Mouse (Mus musculus): ENCODE measurements around the gene Babam2. TPM values are rescaled to one million over a fixed set of nuclear protein-coding genes. Genes with fewer than 3 reads are reported as not detected.

Babam2 gene
- polyA plus RNA-seq, 1 experiment, result 38.7 TPM

DNA sequence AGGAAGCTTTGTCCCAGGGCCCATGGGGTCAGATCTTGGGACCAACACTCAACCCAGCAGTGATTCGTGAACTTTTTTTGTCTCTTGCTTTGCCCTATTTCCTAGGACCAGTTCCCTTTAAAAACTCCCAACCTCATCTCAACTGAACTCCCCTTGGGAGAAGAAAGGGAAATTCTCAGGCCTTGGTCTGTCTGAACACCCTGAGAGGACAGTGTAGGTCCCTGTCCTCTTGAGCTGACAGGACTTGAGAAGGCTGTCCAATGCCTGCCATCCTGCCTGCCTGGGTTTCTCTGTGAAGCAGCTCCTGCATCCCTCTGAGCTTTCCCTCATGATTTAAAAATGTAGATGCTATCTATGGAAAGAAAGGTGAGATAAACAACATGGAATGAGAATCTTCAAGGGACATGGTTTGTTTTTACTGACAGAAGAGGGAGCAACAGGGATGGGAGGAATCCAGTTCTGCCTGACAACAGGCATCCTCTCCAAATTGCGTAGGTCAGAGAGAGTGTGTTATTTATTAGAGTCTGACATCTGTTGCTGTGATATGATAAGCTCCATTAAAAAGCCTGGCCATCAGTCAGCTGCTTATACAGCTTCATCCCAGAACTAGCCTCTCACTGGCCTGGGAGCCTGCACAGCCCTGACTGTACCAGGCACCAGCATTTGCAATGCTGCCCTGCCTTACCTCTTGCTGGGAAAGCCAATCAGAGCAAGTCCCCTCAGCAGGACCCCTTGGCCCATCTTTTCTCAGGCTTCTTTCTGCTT lies 367.0 kb downstream of the Babam2 start:
- H3K4me3 ChIP-seq (ENCODE audit: insufficient read depth, low read depth, low read length), result no peak overlapping the region
- H3K4me1 ChIP-seq (ENCODE audit: control insufficient read depth, insufficient read depth, low read length), result no peaks in the 10 kb centered on the region
- no peaks in the 10 kb centered on the region for H3K27me3 ChIP-seq (replicated peaks; ENCODE audit: control insufficient read depth, insufficient read depth, low read length)
- DNase-seq, result peak; percentile 21
- H3K27ac ChIP-seq (ENCODE audit: insufficient read depth, low read depth, low read length), result no peak overlapping the region
- no peaks in the 10 kb centered on the region for H3K36me3 ChIP-seq (ENCODE audit: control insufficient read depth, insufficient read depth, low read length)
- WGBS, result 83% methylated on average over 2 of the region's 2 CpGs
- no peak for TF ChIP-seq CTCF (conservative IDR thresholded peaks at IDR 0.05; ENCODE audit: insufficient read depth, insufficient read length, low read depth, low read length)
- no peak for TF ChIP-seq POLR2A (IDR thresholded peaks at IDR 0.05; ENCODE audit: low read depth, low read length)

DNA sequence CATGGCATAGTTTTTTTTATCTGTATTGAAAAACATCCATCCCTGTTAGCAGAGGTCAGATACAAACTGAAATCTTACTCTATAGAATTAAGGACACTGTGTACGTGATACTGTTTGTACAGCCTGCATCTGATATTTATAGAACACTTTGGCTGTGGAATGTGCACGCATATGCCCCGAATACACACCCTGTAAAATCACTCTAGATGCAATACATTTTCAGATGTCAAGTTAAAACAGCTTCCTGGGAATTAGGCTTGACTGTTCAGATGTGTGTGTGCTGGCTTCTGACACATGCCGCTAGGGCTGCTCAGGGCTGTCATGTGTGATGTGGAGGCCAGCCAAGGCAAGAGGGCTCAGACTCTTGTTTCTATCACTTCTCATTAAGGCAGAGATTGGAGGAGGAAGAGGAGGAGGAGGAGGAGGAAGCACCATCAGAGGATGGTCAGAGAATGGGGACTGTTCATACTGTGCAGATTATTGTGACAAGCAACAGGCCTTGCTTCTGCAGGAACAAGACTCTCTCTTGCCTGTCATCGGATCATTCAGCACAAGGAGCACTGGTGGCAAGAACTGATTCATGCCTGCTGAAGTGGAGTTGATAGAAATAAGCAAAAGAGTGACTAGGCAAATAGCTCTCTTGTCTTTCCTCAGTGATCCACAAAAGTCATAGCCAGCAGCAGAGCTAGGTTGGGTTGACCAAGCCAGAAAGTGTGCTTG lies 368.7 kb downstream of the Babam2 start:
- no peak for TF ChIP-seq POLR2A (IDR thresholded peaks at IDR 0.05; ENCODE audit: low read depth, low read length)
- TF ChIP-seq CTCF (conservative IDR thresholded peaks at IDR 0.05; ENCODE audit: insufficient read depth, insufficient read length, low read depth, low read length), result no peak
- no peaks in the 10 kb centered on the region for H3K36me3 ChIP-seq (ENCODE audit: control insufficient read depth, insufficient read depth, low read length)
- H3K4me1 ChIP-seq (ENCODE audit: control insufficient read depth, insufficient read depth, low read length), result no peaks in the 10 kb centered on the region
- DNase-seq, result no peak
- H3K27ac ChIP-seq (ENCODE audit: insufficient read depth, low read depth, low read length), result no peak overlapping the region
- 77% methylated on average over 5 of the region's 5 CpGs for WGBS
- no peak overlapping the region for H3K4me3 ChIP-seq (ENCODE audit: insufficient read depth, low read depth, low read length)
- no peaks in the 10 kb centered on the region for H3K27me3 ChIP-seq (replicated peaks; ENCODE audit: control insufficient read depth, insufficient read depth, low read length)

DNA sequence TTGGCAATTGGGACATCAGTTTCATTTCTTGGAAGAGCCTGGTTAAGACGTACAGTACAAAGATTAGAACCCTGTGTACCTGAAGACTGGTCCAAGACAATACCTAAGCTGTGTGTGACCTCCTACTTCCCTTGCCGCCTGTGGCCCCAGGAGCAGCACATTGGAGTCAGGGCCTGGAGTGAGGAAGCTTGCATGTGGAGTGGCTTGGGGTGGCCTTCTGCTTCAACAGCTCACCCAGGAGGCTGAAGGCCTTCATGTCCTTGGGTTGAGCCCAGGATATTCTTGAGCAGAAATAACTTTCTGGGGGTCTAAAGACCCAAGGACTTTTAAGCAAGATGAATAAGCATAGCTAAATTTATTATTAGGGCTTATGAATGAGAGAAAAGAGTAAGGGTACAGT lies 369.4 kb downstream of the Babam2 start:
- WGBS, result 96% methylated on average over 2 of the region's 2 CpGs
- H3K4me1 ChIP-seq (ENCODE audit: control insufficient read depth, insufficient read depth, low read length), result no peaks in the 10 kb centered on the region
- H3K27ac ChIP-seq (ENCODE audit: insufficient read depth, low read depth, low read length), result no peak overlapping the region
- H3K27me3 ChIP-seq (replicated peaks; ENCODE audit: control insufficient read depth, insufficient read depth, low read length), result no peaks in the 10 kb centered on the region
- TF ChIP-seq POLR2A (IDR thresholded peaks at IDR 0.05; ENCODE audit: low read depth, low read length) (no peak), CTCF (conservative IDR thresholded peaks at IDR 0.05; ENCODE audit: insufficient read depth, insufficient read length, low read depth, low read length) (no peak)
- no peak overlapping the region for H3K4me3 ChIP-seq (ENCODE audit: insufficient read depth, low read depth, low read length)
- H3K36me3 ChIP-seq (ENCODE audit: control insufficient read depth, insufficient read depth, low read length), result no peaks in the 10 kb centered on the region
- no peak for DNase-seq

DNA sequence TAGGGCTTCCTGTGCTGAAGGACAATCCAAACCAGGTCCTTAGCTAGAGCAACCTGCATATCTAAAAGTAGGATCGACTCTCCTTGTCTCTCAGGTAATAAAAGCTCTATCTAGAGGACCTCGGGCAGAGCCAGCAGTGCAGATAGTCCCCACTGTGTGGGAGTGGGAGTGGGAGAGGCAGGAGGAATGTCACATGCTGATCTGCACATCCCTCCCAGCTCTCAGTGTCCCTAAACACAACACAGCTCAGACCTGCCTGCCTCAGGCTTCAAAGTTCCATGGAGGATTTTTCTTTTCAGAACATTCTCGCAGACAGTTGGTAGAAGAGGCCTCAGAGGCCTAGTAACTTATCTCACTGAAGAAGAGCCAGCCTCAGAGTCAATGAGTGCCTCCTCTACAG lies 371.1 kb downstream of the Babam2 start:
- no peak for TF ChIP-seq POLR2A (IDR thresholded peaks at IDR 0.05; ENCODE audit: low read depth, low read length)
- Histone ChIP-seq H3K27me3 (replicated peaks; ENCODE audit: control insufficient read depth, insufficient read depth, low read length) (no peaks in the 10 kb centered on the region), H3K27ac (ENCODE audit: insufficient read depth, low read depth, low read length) (no peak overlapping the region), H3K4me1 (ENCODE audit: control insufficient read depth, insufficient read depth, low read length) (no peaks in the 10 kb centered on the region), H3K4me3 (ENCODE audit: insufficient read depth, low read depth, low read length) (no peak overlapping the region), H3K36me3 (ENCODE audit: control insufficient read depth, insufficient read depth, low read length) (no peaks in the 10 kb centered on the region)
- DNase-seq, result no peak
- 73% methylated on average over 3 of the region's 3 CpGs for WGBS

DNA sequence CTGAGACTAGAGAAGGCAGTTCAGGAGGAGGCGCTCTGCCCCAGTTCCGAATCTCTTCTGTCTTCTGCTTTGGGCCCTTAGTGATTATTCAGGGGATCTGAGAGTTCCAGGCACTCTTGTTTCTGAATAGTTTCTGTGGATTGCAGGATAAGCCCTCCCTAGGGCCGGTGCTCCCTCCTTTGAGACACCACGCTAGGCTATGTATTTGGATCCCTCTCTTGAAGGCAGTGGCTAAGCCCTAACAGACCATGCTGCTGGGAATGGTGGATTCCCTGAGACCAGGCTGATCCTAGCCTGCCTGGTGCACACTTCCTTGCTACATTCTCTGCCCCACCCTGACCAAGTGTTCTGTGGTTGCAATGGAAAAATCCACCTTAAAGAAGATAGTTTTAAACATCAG lies 371.6 kb downstream of the Babam2 start:
- WGBS, result 93% methylated on average over 4 of the region's 4 CpGs
- H3K4me3 ChIP-seq (ENCODE audit: insufficient read depth, low read depth, low read length), result no peak overlapping the region

DNA sequence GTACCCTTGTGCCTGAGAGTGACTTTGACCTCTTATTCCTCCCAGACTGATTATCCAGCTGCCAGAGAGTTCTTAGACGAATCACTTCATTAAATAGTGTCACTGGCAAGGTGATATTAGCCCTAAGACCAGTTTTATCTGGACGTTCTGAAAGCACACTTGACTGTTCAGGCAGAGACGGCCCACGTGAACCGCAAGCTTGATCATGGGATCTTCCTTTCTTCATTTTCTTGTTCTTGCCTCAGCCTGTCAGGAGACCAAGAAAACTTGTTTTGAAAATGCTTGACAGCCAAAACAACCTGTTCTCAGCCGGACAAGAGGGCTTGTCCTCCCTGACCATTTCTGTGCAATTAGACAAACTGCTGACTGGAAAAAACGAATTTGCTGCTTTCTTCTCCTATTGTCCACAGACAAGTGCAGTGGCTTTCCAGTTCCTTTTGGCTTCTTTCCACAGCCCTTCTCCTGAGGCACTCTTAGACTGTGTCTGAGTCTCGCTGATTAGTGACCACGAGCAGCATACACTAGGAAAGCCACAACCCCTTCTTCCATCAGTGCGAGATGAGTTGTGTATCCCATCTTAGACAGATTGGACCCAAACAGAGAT lies 372.2 kb downstream of the Babam2 start:
- no peaks in the 10 kb centered on the region for H3K36me3 ChIP-seq (ENCODE audit: control insufficient read depth, insufficient read depth, low read length)
- WGBS, result 55% methylated on average over 10 of the region's 10 CpGs
- peak overlapping the region; percentile 3; the same call in 1 of the 2 replicates for H3K27ac ChIP-seq (ENCODE audit: insufficient read depth, low read depth, low read length)
- TF ChIP-seq CTCF (conservative IDR thresholded peaks at IDR 0.05; ENCODE audit: insufficient read depth, insufficient read length, low read depth, low read length), result no peak
- TF ChIP-seq POLR2A (IDR thresholded peaks at IDR 0.05; ENCODE audit: low read depth, low read length), result no peak
- DNase-seq, result peak; percentile 10
- no peak overlapping the region for H3K4me3 ChIP-seq (ENCODE audit: insufficient read depth, low read depth, low read length)
- no peaks in the 10 kb centered on the region for H3K27me3 ChIP-seq (replicated peaks; ENCODE audit: control insufficient read depth, insufficient read depth, low read length)
- H3K4me1 ChIP-seq (ENCODE audit: control insufficient read depth, insufficient read depth, low read length), result no peaks in the 10 kb centered on the region

More for the DNA sequence above, 371.6 kb downstream of the Babam2 start:
- Histone ChIP-seq H3K36me3 (ENCODE audit: control insufficient read depth, insufficient read depth, low read length) (no peaks in the 10 kb centered on the region), H3K4me1 (ENCODE audit: control insufficient read depth, insufficient read depth, low read length) (no peaks in the 10 kb centered on the region), H3K27me3 (replicated peaks; ENCODE audit: control insufficient read depth, insufficient read depth, low read length) (no peaks in the 10 kb centered on the region), H3K27ac (ENCODE audit: insufficient read depth, low read depth, low read length) (peak overlapping the region; percentile 13; the same call in 1 of the 2 replicates)
- DNase-seq, result no peak
- TF ChIP-seq POLR2A (IDR thresholded peaks at IDR 0.05; ENCODE audit: low read depth, low read length) (no peak), CTCF (conservative IDR thresholded peaks at IDR 0.05; ENCODE audit: insufficient read depth, insufficient read length, low read depth, low read length) (no peak)

DNA sequence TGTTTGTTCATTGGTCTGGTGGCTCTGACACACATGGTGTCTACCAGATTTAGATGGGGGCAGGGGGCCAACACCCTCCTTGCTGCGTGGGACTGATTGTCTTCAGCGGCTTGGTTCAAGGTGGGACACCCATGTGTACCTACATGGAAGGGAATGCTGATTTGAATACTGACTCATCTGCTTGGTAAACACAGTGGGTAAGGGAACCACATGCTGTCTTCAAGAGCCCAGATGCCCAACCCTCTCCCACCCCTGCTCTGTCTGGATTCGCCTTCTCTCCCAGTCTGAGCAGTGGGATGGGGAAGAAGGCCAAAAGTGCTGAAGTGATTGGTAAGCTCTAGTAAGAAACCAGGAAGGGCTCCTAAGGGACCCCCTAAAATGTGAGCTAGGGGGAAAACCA lies 373.3 kb downstream of the Babam2 start:
- Histone ChIP-seq H3K4me1 (ENCODE audit: control insufficient read depth, insufficient read depth, low read length) (no peaks in the 10 kb centered on the region), H3K27me3 (replicated peaks; ENCODE audit: control insufficient read depth, insufficient read depth, low read length) (no peaks in the 10 kb centered on the region), H3K36me3 (ENCODE audit: control insufficient read depth, insufficient read depth, low read length) (no peaks in the 10 kb centered on the region), H3K27ac (ENCODE audit: insufficient read depth, low read depth, low read length) (no peak overlapping the region), H3K4me3 (ENCODE audit: insufficient read depth, low read depth, low read length) (no peak overlapping the region)
- no peak for TF ChIP-seq POLR2A (IDR thresholded peaks at IDR 0.05; ENCODE audit: low read depth, low read length)
- no peak for TF ChIP-seq CTCF (conservative IDR thresholded peaks at IDR 0.05; ENCODE audit: insufficient read depth, insufficient read length, low read depth, low read length)
- 94% methylated on average over 3 of the region's 3 CpGs for whole genome bisulfite sequencing
- DNase-seq, result no peak

All from kidney, adult 2 months (tissue).